20 mouse cellular contexts compared by ENCODE assay signal in genomic region chr14:73861782-73862181, GRCm38 (mm10).
DNase-seq lines count a peak whose midpoint lies in the region; ATAC-seq lines count a peak whose summit lies in the region.
"Had no signal": no experiment of that assay in that cellular context is flagged by ENCODE, and none has a peak within 500 bp of the region (broad histone marks: within the 10 kb centered on the region; RNA-seq: fewer than 3 reads in every experiment).

No protein-coding gene starts in this region.

- H3K4me3 ChIP-seq in limb, embryonic 11.5 days (ENCODE audit: low read depth, low read length): no peak overlapping the region
- H3K4me3 ChIP-seq in midbrain, embryonic 11.5 days (ENCODE audit: low read depth, low read length): no peak overlapping the region
- H3K4me3 ChIP-seq: hindbrain, embryonic 15.5 days; liver, embryonic 12.5 days; lung, embryonic 15.5 days had no signal

- no peaks in the 10 kb centered on the region for H3K9me3 ChIP-seq in limb, embryonic 11.5 days (ENCODE audit: control insufficient read depth, low read length)
- H3K9me3 ChIP-seq in midbrain, embryonic 11.5 days (ENCODE audit: control insufficient read depth, low read length): no peaks in the 10 kb centered on the region
- H3K9me3 ChIP-seq: hindbrain, embryonic 15.5 days; liver, embryonic 12.5 days; lung, embryonic 15.5 days had no signal

- no peak overlapping the region for H3K9ac ChIP-seq in limb, embryonic 11.5 days (ENCODE audit: low read length)
- no peak overlapping the region for H3K9ac ChIP-seq in midbrain, embryonic 11.5 days (ENCODE audit: low read length)
- H3K9ac ChIP-seq: hindbrain, embryonic 15.5 days; liver, embryonic 12.5 days; lung, embryonic 15.5 days had no signal

- no peaks in the 10 kb centered on the region for H3K36me3 ChIP-seq in limb, embryonic 11.5 days (ENCODE audit: control insufficient read depth, insufficient read depth, low read length)
- H3K36me3 ChIP-seq in midbrain, embryonic 11.5 days (ENCODE audit: control insufficient read depth, insufficient read depth, low read length): no peaks in the 10 kb centered on the region
- H3K36me3 ChIP-seq: hindbrain, embryonic 15.5 days; liver, embryonic 12.5 days; lung, embryonic 15.5 days had no signal

- peak; percentile 26 for DNase-seq in embryo, embryonic 10 days (ENCODE audit: low spot score)
- DNase-seq in embryo, embryonic 9.5 days (ENCODE audit: extremely low spot score): no peak
- DNase-seq in kidney, postnatal 10 days: peak; percentile 16
- no peak for DNase-seq in kidney, postnatal 25 days
- DNase-seq in embryo, embryonic 10.5 days (ENCODE audit: low spot score): peak; percentile 11
- peak; percentile 36 for DNase-seq in limb, embryonic 11.5 days (ENCODE audit: low spot score)
- no peak for DNase-seq in midbrain, embryonic 11.5 days (ENCODE audit: low spot score, missing footprints)
- DNase-seq in right cerebral cortex, adult 18-20 months: no peak
- DNase-seq: adrenal gland, adult 2 months; cerebellum, adult 18-20 months; cerebellum, postnatal 36 days; heart, adult 18-20 months; kidney, adult 2 months; midbrain, embryonic 14.5 days; spleen, adult 18-20 months; thymus, postnatal 14 days had no signal

- no peak for ATAC-seq in limb, embryonic 11.5 days (ENCODE audit: insufficient number of reproducible peaks, low FRiP score, low TSS enrichment, low read depth)
- no peak for ATAC-seq in midbrain, embryonic 11.5 days (ENCODE audit: low FRiP score)
- ATAC-seq: forebrain, embryonic 14.5 days; liver, embryonic 12.5 days had no signal

- no peaks in the 10 kb centered on the region for H3K27me3 ChIP-seq in limb, embryonic 11.5 days (ENCODE audit: control insufficient read depth, insufficient read depth, low read length)
- H3K27me3 ChIP-seq in midbrain, embryonic 11.5 days (ENCODE audit: control insufficient read depth, insufficient read depth, low read length): no peaks in the 10 kb centered on the region
- H3K27me3 ChIP-seq: hindbrain, embryonic 15.5 days; liver, embryonic 12.5 days; lung, embryonic 15.5 days had no signal

- H3K4me2 ChIP-seq in limb, embryonic 11.5 days (ENCODE audit: low read depth, severe bottlenecking): no peak overlapping the region
- no peak overlapping the region for H3K4me2 ChIP-seq in midbrain, embryonic 11.5 days
- H3K4me2 ChIP-seq: hindbrain, embryonic 15.5 days; liver, embryonic 12.5 days; lung, embryonic 15.5 days had no signal

- no peak overlapping the region for H3K27ac ChIP-seq in limb, embryonic 11.5 days (replicated peaks; ENCODE audit: low read depth, low read length)
- H3K27ac ChIP-seq in midbrain, embryonic 11.5 days (ENCODE audit: low read depth, low read length): no peak overlapping the region
- H3K27ac ChIP-seq: hindbrain, embryonic 15.5 days; liver, embryonic 12.5 days; lung, embryonic 15.5 days had no signal

- WGBS in limb, embryonic 11.5 days: 43% methylated on average over 2 of the region's 2 CpGs
- WGBS in midbrain, embryonic 11.5 days: 45% methylated on average over 2 of the region's 2 CpGs

- no peaks in the 10 kb centered on the region for H3K4me1 ChIP-seq in limb, embryonic 11.5 days (ENCODE audit: control insufficient read depth, insufficient read depth, low read length)
- no peaks in the 10 kb centered on the region for H3K4me1 ChIP-seq in midbrain, embryonic 11.5 days (ENCODE audit: control insufficient read depth, insufficient read depth, low read length)
- H3K4me1 ChIP-seq: hindbrain, embryonic 15.5 days; liver, embryonic 12.5 days; lung, embryonic 15.5 days had no signal

Comparison
In these comparisons a context has a peak if more than half of its experiments do, and no peak if none do; other contexts are left out.
1. DNase-seq: peak in embryo, embryonic 10 days (single experiment), kidney, postnatal 10 days (single experiment), embryo, embryonic 10.5 days (single experiment) and limb, embryonic 11.5 days (single experiment); none in embryo, embryonic 9.5 days (single experiment), kidney, postnatal 25 days (0 of 2), midbrain, embryonic 11.5 days (single experiment) and right cerebral cortex, adult 18-20 months (single experiment).